Mouse (Mus musculus) cerebellum, adult 9-10 months (tissue): ENCODE data around the gene Prss23.
A peak's percentile ranks its signal among the peaks of the same experiment; 100 is the strongest.

ENCODE experiments used
- DNase-seq: peaks from one replicate; pipeline ENCODE4 v3.0.0; 2022

Gene Prss23

GRCm38 (mm10) chr7:89526731-89527429, at the start of gene Prss23:
Gene Prss23 (minus strand): TSS chr7:89527187.
- no peak for DNase-seq

DNA sequence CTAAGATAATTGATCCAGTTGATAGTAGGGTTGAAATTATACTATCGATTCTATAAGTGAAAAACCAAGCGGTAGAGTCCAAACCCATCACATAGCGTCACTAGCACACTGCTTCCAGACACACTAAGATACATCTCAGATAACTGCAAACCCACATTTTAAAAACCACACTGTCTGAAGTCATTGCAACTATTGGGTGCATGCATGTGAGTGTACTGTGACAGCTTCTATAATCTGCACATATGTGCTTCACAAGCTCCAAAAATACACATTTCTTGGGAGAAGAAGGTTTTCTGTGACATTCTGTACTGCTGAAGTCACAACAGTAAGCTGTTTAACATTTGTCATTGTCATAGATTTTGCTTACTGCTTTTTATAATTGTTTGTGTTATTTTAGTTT, 49.1 kb upstream of the Prss23 start:
- DNase-seq, result no peak

DNA sequence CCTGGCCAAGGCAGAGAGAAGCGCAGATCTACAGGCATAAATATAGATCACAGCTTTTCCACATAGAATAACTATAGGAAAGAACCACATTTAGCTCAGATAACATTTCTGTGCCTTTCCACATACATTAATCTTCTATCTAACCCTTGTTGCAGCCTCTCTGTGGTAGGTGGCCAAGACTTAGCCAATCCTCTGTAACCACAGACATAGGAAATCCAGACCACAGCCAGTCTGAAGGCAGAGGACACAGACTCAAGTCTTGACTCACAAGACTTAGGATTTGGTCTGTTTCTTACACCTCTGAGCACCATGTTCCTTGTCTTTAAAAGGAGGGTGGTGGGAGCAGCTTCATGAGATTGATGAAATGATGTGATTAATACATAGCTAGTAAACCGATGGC, 37.6 kb upstream of the Prss23 start:
- DNase-seq, result no peak

DNA sequence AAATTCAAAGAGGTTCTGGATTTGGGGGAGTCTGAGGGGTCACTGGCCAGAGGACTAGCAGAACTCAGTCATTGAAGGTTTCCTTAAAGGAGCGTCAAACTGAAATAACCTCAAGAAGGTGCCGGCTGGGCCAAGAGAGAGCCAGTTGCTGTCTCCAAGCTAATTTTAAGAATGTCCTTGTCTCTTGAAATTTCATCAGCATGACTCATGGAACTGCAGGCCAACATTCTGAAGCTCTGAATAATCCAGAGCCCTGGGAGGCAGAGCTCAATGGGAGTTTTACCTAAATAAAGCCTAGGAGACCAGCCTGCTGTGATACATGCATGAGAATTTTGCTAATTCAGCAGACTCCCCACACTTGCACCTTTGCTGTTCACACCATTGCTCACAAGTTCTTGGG, 36.5 kb upstream of the Prss23 start:
- DNase-seq, result no peak

GRCm38 (mm10) chr7:89562140-89562539, 35.2 kb upstream of the Prss23 start:
- no peak for DNase-seq

DNA sequence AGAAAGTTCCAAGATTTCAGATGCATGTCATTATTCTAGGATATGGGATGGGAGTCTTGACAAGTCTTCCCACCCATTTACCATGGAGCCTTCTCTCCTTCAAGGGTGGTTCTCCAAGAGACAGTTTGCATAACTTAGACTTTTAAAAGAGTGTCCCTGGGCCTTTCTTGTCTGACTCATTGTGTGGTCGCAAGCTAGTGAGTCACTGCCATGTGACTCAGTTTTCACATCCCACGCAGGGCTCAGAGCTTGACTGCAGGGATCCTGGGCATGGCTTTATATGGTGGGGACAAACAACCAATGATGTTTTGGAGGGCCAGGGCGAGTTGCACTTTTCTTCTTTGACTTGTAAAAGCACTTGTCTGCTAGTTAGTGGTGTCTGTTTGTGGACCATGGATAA, 34.0 kb upstream of the Prss23 start:
- DNase-seq, result no peak

DNA sequence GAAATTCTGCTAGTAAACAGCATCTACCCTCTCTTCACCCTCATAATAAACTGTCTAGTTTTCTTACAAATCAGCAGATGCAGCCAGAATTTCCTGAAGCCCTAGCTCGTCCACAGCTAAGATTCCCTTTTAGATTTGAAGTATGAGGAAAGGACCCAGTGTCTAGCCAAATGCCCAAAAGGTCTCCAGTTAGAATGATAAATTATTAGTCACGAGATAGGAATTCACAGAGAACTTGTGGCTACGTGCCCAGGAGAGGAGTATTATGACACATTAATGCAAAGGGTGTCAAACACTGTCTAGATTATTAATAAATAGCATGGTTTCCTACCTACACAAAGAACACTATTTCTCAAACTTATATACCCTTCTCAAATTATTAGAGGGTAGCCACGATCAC, 32.6 kb upstream of the Prss23 start:
- no peak for DNase-seq

GRCm38 (mm10) chr7:89559105-89559504, 32.1 kb upstream of the Prss23 start:
- no peak for DNase-seq

- no peak for DNase-seq
Observed at GRCm38 (mm10) chr7:89558446-89559039, 31.6 kb upstream of the Prss23 start.

GRCm38 (mm10) chr7:89557056-89557455, 30.1 kb upstream of the Prss23 start:
- peak; percentile 6 for DNase-seq

DNA sequence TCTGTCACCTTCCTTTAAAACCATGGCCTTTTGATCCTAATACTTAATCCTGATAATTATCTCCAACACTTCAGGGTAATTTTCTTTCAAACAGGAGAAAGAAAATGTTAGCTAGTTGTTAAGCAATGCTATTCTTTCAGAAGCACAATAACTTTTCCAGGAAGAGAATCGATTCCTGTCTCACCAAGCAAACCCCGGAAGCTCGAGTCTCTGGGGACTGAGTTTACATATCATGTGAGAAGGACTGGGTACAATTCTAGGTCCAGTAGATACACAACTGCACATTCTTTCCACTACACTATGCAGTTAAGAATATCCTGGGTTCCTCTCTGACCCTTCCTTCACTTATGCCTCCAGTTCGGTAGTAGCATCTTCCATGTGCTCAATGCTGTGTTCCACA, 29.7 kb upstream of the Prss23 start:
- no peak for DNase-seq

GRCm38 (mm10) chr7:89555170-89555569, 28.2 kb upstream of the Prss23 start:
- no peak for DNase-seq

DNA sequence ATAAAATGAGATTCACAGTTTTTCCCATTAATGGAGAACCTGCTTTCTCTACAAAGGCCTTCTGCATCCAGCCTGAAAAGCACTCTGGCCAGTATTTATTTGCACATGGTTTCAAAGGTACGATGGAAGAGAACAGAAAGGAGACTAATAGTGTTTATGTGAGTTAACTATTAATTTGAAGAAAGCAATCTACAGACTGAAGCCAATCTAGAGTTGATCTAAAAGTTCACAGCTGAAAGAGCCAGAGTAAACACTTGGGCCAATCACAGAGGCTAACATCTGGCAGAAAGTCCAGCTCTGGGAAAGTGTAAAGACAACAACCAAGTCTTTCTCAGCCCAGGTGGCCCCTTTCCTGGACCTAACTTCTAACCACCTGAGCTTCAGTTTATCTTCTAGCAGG, 27.1 kb upstream of the Prss23 start:
- DNase-seq, result no peak

DNA sequence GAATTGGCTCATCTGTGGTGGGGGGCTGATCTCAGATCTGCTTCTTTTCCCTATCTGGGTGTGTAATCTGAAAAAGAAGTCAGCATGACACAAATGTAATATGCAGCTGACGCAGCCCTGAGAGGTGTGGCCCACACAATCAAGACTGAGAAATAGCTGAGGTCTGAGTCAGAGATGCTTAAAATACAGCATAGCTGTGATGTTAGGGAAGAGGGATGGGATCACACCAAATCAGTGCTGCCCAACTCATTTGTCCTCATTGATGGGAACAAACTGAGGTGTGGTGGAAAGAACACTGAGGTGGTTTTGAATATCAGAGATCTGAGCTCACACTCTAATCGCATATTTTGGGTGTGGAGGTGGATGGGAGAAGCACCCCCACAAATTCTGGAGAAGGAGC, 14.0 kb upstream of the Prss23 start:
- no peak for DNase-seq

- DNase-seq, result no peak
Observed at GRCm38 (mm10) chr7:89539391-89539790, 12.4 kb upstream of the Prss23 start.

GRCm38 (mm10) chr7:89527430-89527856, 456 bp upstream of the Prss23 start:
- DNase-seq, result no peak

DNA sequence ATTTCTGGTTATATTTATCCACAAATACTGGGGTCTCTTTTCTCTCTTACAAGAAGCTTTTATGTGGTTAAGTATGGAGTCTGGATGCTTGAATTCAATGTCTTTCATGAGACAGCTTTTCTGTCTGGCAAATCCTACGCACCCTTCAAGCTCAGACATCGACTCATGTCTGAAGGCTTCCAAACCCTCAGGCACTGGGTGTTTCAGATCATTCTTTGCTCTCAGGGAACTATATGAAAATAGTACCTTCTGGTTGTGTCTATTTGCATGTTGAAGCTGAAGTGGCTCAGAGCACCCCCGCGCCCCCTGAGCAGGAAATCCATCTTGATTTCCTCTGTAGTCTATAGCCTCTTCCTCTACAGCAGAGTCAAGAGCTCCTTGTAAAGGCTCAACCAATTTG, 3.2 kb downstream of the Prss23 start:
- DNase-seq, result no peak

- DNase-seq, result no peak
Observed at GRCm38 (mm10) chr7:89522170-89522569, 4.8 kb downstream of the Prss23 start.

DNA sequence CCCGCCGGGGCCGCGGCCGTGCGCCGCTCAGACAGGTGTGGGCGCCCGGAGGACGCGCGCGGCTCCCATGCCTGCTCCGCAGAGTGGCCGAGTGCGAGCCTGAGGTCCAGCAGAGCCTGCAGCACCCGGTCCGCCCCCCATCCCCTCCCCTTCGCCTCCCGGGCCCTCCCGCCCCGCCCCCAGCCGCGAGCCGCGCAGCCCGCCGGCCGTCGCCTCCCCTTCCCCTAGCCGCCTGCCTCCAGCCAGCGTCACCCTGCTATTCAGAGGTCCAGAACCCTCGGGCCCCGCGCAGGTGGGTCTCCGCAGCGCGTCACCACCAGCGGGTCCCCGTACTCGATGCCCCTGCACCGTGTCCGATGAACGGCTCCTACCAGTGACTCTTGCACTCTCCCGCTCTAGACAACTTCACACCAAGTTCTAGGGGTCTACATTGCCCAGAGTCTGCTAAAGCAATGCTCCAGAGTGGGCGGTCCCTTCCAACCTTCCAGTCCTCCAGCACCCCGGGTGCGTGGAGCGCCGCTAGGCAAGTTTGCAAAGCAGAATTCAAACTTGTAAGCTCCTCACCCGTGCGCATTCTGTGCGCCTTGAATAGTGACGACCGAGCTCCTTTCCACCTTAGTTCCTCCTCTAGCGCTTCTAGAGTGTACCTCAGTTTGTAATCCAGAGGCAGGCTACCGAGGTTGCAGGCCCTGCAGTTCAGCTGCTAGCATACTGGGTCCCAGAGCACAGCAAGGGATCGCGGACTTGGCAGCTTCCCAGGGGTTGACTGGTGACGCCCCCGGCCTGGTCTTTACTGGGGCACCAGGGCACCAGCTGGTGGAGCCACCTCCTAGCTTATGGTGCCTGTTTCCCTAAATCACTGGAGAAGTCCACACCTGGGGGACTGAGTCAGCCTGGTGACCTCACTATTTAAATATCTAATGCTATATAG, 9.3 kb downstream of the Prss23 start:
- peak; percentile 23 for DNase-seq

- DNase-seq, result no peak
Observed at GRCm38 (mm10) chr7:89516551-89517459, 10.2 kb downstream of the Prss23 start.

- no peak for DNase-seq
Observed at GRCm38 (mm10) chr7:89511921-89512514, 15.0 kb downstream of the Prss23 start.

GRCm38 (mm10) chr7:89508672-89509071, 18.3 kb downstream of the Prss23 start:
- no peak for DNase-seq
